Mouse (Mus musculus) CH12.LX (cell line): ENCODE data around the gene 2610002M06Rik. TPM values are rescaled to one million over a fixed set of nuclear protein-coding genes. Genes with fewer than 3 reads are reported as not detected.

Experiments used
- DNase-seq: peaks from one replicate; pipeline ENCODE4 v3.0.0-alpha.2; 2013; ENCODE audit errors: extremely low read depth
- H3K27ac ChIP-seq: 2 replicates; pipeline ENCODE4 v1.5.1; 2012; ENCODE audit warnings: low read depth, mild to moderate bottlenecking, control low read depth, moderate library complexity; ENCODE audit not compliant: insufficient read depth
- H3K27me3 ChIP-seq: replicated peaks from 2 replicates; pipeline ENCODE3; 2012; ENCODE audit warnings: inconsistent platforms
- H3K36me3 ChIP-seq, 2 experiments: replicated peaks in 1 of 2; 2 replicates each; pipeline versions ENCODE3 to v1.6.1; 2012; ENCODE audit warnings: inconsistent platforms in 1 of 2, low read length in 1 of 2, mild to moderate bottlenecking in 1 of 2, mixed read lengths in 1 of 2, moderate library complexity in 1 of 2; ENCODE audit not compliant: control insufficient read depth in 1 of 2, insufficient read depth in 1 of 2
- H3K4me1 ChIP-seq, 2 experiments: 2 replicates each; pipeline ENCODE4 v1.6.1; 2012; ENCODE audit warnings: inconsistent platforms in 1 of 2, moderate library complexity in 1 of 2; ENCODE audit not compliant: insufficient read depth in 2 of 2, control insufficient read depth in 1 of 2
- H3K4me2 ChIP-seq: 2 replicates; pipeline ENCODE4 v1.6.1; 2012; ENCODE audit warnings: low read depth, mild to moderate bottlenecking, control low read depth; ENCODE audit not compliant: poor library complexity, insufficient read depth, severe bottlenecking
- H3K4me3 ChIP-seq, 3 experiments: fragments of 150-350 bp in 1 of 3; sonication (generic) in 1 of 3; replicated peaks in 1 of 3; 2 replicates each; pipeline versions ENCODE3 to v1.5.1; 2011 to 2012; ENCODE audit warnings: low read depth in 2 of 3, low read length in 2 of 3, mild to moderate bottlenecking in 2 of 3, moderate library complexity in 2 of 3, control low read depth in 1 of 3, improper control_type of control experiment in 1 of 3, inconsistent platforms in 1 of 3, mixed read lengths in 1 of 3; ENCODE audit not compliant: poor library complexity in 1 of 3
- H3K79me2 ChIP-seq: replicated peaks from 2 replicates; pipeline ENCODE4 v1.6.1; 2012; ENCODE audit warnings: mild to moderate bottlenecking, moderate library complexity; ENCODE audit not compliant: control insufficient read depth, poor library complexity, insufficient read depth, severe bottlenecking; ENCODE audit errors: extremely low read depth
- H3K9ac ChIP-seq: 2 replicates; pipeline ENCODE4 v1.6.1; 2012; ENCODE audit warnings: low read depth, mild to moderate bottlenecking, control low read depth, moderate library complexity; ENCODE audit not compliant: insufficient read depth
- H3K9me3 ChIP-seq: replicated peaks from 2 replicates; pipeline ENCODE3; 2012; ENCODE audit warnings: low read length, inconsistent platforms, mixed read lengths
- CHD1 ChIP-seq: IDR thresholded peaks from 2 replicates; pipeline ENCODE4 v1.6.1; 2012; ENCODE audit warnings: low read depth, low read length, improper control_type of control experiment, inconsistent platforms
- E2F4 ChIP-seq: IDR thresholded peaks from 2 replicates; pipeline ENCODE4 v1.6.1; 2011; ENCODE audit warnings: low read depth, low read length, improper control_type of control experiment; ENCODE audit not compliant: insufficient replicate concordance
- EP300 ChIP-seq: IDR thresholded peaks from 2 replicates; pipeline ENCODE4 v1.6.1; 2011; ENCODE audit warnings: low read length, improper control_type of control experiment
- GABPA ChIP-seq: IDR thresholded peaks from 2 replicates; pipeline ENCODE4 v1.6.1; 2012; ENCODE audit warnings: low read depth, low read length, improper control_type of control experiment, inconsistent platforms; ENCODE audit not compliant: insufficient replicate concordance
- HCFC1 ChIP-seq: IDR thresholded peaks from 2 replicates; pipeline ENCODE4 v1.6.1; 2012; ENCODE audit warnings: low read depth, mild to moderate bottlenecking, inconsistent platforms, low read length, improper control_type of control experiment
- JUN ChIP-seq: IDR thresholded peaks from 2 replicates; pipeline ENCODE4 v1.6.1; 2011; ENCODE audit warnings: low read depth, mild to moderate bottlenecking, low read length, improper control_type of control experiment, moderate library complexity; ENCODE audit not compliant: insufficient read depth
- JUND ChIP-seq: conservative IDR thresholded peaks from 2 replicates; pipeline ENCODE4 v1.6.1; 2011; ENCODE audit warnings: low read depth, low read length, improper control_type of control experiment
- MAZ ChIP-seq: IDR thresholded peaks from 2 replicates; pipeline ENCODE4 v1.6.1; 2012; ENCODE audit warnings: low read depth, mild to moderate bottlenecking, inconsistent platforms, low read length, improper control_type of control experiment, moderate library complexity
- MXI1 ChIP-seq: IDR thresholded peaks from 2 replicates; pipeline ENCODE4 v1.6.1; 2011; ENCODE audit warnings: mild to moderate bottlenecking, low read depth, low read length, improper control_type of control experiment
- MYC ChIP-seq: IDR thresholded peaks from 2 replicates; pipeline ENCODE4 v1.6.1; 2011; ENCODE audit warnings: low read depth, mild to moderate bottlenecking, improper control_type of control experiment, low read length
- POLR2AphosphoS2 ChIP-seq: IDR thresholded peaks from 2 replicates; pipeline ENCODE4 v1.6.1; 2011; ENCODE audit warnings: low read depth, low read length, improper control_type of control experiment
- RAD21 ChIP-seq: IDR thresholded peaks from 2 replicates; pipeline ENCODE4 v1.6.1; 2011; ENCODE audit warnings: low read depth, mild to moderate bottlenecking, low read length, improper control_type of control experiment, moderate library complexity
- RCOR1 ChIP-seq: conservative IDR thresholded peaks from 2 replicates; pipeline ENCODE4 v1.6.1; 2012; ENCODE audit warnings: low read depth, mild to moderate bottlenecking, inconsistent platforms, low read length, improper control_type of control experiment
- SIN3A ChIP-seq: IDR thresholded peaks from 2 replicates; pipeline ENCODE4 v1.6.1; 2012; ENCODE audit warnings: low read length, improper control_type of control experiment, inconsistent platforms
- SMC3 ChIP-seq: IDR thresholded peaks from 2 replicates; pipeline ENCODE4 v1.6.1; 2011; ENCODE audit warnings: low read depth, low read length, improper control_type of control experiment
- UBTF ChIP-seq: IDR thresholded peaks from 2 replicates; pipeline ENCODE4 v1.6.1; 2012; ENCODE audit warnings: low read depth, mild to moderate bottlenecking, inconsistent platforms, low read length, improper control_type of control experiment, moderate library complexity
- ZC3H11A ChIP-seq: IDR thresholded peaks from 2 replicates; pipeline ENCODE4 v1.6.1; 2012; ENCODE audit warnings: low read depth, mild to moderate bottlenecking, inconsistent platforms, low read length, improper control_type of control experiment
- ZKSCAN1 ChIP-seq: IDR thresholded peaks from 2 replicates; pipeline ENCODE4 v1.6.1; 2012; ENCODE audit warnings: low read depth, inconsistent platforms, low read length, improper control_type of control experiment, borderline replicate concordance
- ZMIZ1 ChIP-seq: IDR thresholded peaks from 2 replicates; pipeline ENCODE4 v1.6.1; 2012; ENCODE audit warnings: low read depth, mild to moderate bottlenecking, inconsistent platforms, low read length, improper control_type of control experiment
- ZNF384 ChIP-seq: IDR thresholded peaks from 2 replicates; pipeline ENCODE4 v1.6.1; 2012; ENCODE audit warnings: low read depth, low read length, improper control_type of control experiment, inconsistent platforms
- dilution Hi-C: fragments of 300-500 bp; cut with MboI; formaldehyde crosslinking; loops from 2 replicates; pipeline ENCODE4 v1.14.3; 2020; ENCODE audit warnings: low sequenced_read_pairs; ENCODE audit not compliant: extremely low pct_unique_long_range_greater_than_20kb, extremely low pct_ligation_motif_present
- in situ Hi-C: fragments of 300-500 bp; cut with MboI; formaldehyde crosslinking; loops from 3 replicates; pipeline ENCODE4 v1.14.3; 2019; ENCODE audit warnings: low sequenced_read_pairs, low pct_ligation_motif_present, low pct_unique_long_range_greater_than_20kb, mixed read lengths
- polyA plus RNA-seq: library from polyadenylated mRNA; unstranded; fragments of >175 nt; gene quantifications from 2 replicates; pipeline ENCODE4 v1.2.1, GENCODE M21; 2012; ENCODE audit warnings: low read depth; ENCODE audit not compliant: insufficient read length
- total RNA-seq, 2 experiments: library from RNA; depleted of rRNA; stranded (reverse); fragments of 300-350 nt in 1 of 2; fragments of >200 nt in 1 of 2; gene quantifications; 2 replicates each; pipeline ENCODE4 v1.2.3; 2012 to 2014

2610002M06Rik gene
- total and polyA plus RNA-seq, 3 experiments, result 3.9 to 14.6 (median 7.9) TPM

- H3K27ac ChIP-seq, result no peak overlapping the region
- TF ChIP-seq SIN3A (no peak), RAD21 (no peak), CHD1 (no peak)
- TF ChIP-seq, all 38 proteins: peak for 0
- in situ Hi-C loops (no loop called here), dilution Hi-C loops (no loop called here)
- no peak for DNase-seq
- H3K79me2 ChIP-seq, result no peaks in the 10 kb centered on the region
- no peaks in the 10 kb centered on the region for H3K4me1 ChIP-seq
- H3K27me3 ChIP-seq, result no peaks in the 10 kb centered on the region
- H3K4me2 ChIP-seq, result peak overlapping the region; percentile 70; the same call in 1 of the 2 replicates
- no peaks in the 10 kb centered on the region for H3K36me3 ChIP-seq
- no peaks in the 10 kb centered on the region for H3K9me3 ChIP-seq
- H3K9ac ChIP-seq, result no peak overlapping the region; the same call in 1 of the 2 replicates
- no peak overlapping the region for H3K4me3 ChIP-seq
These were observed 592 bp upstream of the 2610002M06Rik start for GRCm38 (mm10) chrX:107816726-107817125.

GRCm38 (mm10) chrX:107815502-107816217 is 474 bp downstream of the 2610002M06Rik start:
- peak overlapping the region; percentile 63; the same call in 1 of the 2 replicates for H3K4me2 ChIP-seq
- H3K27me3 ChIP-seq, result no peaks in the 10 kb centered on the region
- no peaks in the 10 kb centered on the region for H3K4me1 ChIP-seq
- peak overlapping the region; percentile 58 to 76 (median 61) for H3K4me3 ChIP-seq
- TF ChIP-seq UBTF, result no peak
- TF ChIP-seq GABPA, result no peak
- TF ChIP-seq POLR2AphosphoS2, result no peak
- TF ChIP-seq MXI1, result 0 out of 2 replicates have a peak, but pooled peaks have one; percentile 48
- H3K79me2 ChIP-seq, result no peaks in the 10 kb centered on the region
- H3K36me3 ChIP-seq, result no peaks in the 10 kb centered on the region
- in situ Hi-C loops (no loop called here), dilution Hi-C loops (no loop called here)
- peak overlapping the region; percentile 66 for H3K9ac ChIP-seq
- no peak overlapping the region for H3K27ac ChIP-seq
- no peaks in the 10 kb centered on the region for H3K9me3 ChIP-seq
- DNase-seq, result peak; percentile 12

GRCm38 (mm10) chrX:107812120-107812519 is 4.0 kb downstream of the 2610002M06Rik start:
- H3K36me3 ChIP-seq, result no peaks in the 10 kb centered on the region
- no peak overlapping the region for H3K9ac ChIP-seq
- H3K9me3 ChIP-seq, result no peaks in the 10 kb centered on the region
- H3K27ac ChIP-seq, result no peak overlapping the region
- no peaks in the 10 kb centered on the region for H3K79me2 ChIP-seq
- H3K4me2 ChIP-seq, result no peak overlapping the region
- no peak for DNase-seq
- H3K27me3 ChIP-seq, result no peaks in the 10 kb centered on the region
- TF ChIP-seq JUN (no peak), ZKSCAN1 (no peak), SIN3A (no peak), MXI1 (no peak), MYC (no peak), JUND (no peak), CHD1 (no peak), RCOR1 (no peak), MAZ (no peak), UBTF (no peak), EP300 (no peak), SMC3 (no peak), ZMIZ1 (no peak), HCFC1 (no peak), ZNF384 (no peak), POLR2AphosphoS2 (no peak), ZC3H11A (no peak), E2F4 (no peak)
- no peak overlapping the region for H3K4me3 ChIP-seq
- in situ Hi-C loops (no loop called here), dilution Hi-C loops (no loop called here)
- H3K4me1 ChIP-seq, result no peaks in the 10 kb centered on the region
